Mouse (Mus musculus) spleen, postnatal 14 days (tissue): Measurements from ENCODE around the gene Aars.
A peak's percentile ranks its signal among the peaks of the same experiment; 100 is the strongest.
"Not testable (repeated sequence)": the region's sequence is repeated elsewhere in the genome, so short reads cannot be mapped to it uniquely, and the experiment has no call there.

Experiments
- DNase-seq, 2 experiments: peaks; one replicate each; pipeline ENCODE4 v3.0.0; 2021 to 2022; ENCODE audit warnings: low spot score in 2 of 2

The Aars gene

DNA sequence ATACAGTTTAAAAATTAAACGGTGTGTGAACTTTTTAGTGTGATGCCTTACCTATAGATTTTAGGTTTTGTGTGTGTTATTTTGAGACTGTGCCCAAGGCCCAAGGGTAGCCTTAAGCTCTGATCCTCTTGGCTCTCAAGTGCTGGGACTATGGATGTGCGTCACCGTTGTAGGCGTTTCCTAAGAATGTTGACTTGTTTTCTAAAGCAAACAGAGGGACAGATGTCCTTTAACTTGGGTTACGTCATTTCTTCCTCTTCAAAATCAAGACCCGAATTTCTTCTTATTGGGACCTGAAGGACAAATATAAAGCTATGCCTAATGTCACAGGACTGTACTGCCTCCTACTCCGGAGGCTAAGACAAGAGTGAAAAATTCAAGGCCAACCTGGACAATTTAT lies at the start of gene Aars:
TSS of gene Aars (plus strand) at position 229 of the 400 bp plus-strand sequence.
- no peak for DNase-seq

DNA sequence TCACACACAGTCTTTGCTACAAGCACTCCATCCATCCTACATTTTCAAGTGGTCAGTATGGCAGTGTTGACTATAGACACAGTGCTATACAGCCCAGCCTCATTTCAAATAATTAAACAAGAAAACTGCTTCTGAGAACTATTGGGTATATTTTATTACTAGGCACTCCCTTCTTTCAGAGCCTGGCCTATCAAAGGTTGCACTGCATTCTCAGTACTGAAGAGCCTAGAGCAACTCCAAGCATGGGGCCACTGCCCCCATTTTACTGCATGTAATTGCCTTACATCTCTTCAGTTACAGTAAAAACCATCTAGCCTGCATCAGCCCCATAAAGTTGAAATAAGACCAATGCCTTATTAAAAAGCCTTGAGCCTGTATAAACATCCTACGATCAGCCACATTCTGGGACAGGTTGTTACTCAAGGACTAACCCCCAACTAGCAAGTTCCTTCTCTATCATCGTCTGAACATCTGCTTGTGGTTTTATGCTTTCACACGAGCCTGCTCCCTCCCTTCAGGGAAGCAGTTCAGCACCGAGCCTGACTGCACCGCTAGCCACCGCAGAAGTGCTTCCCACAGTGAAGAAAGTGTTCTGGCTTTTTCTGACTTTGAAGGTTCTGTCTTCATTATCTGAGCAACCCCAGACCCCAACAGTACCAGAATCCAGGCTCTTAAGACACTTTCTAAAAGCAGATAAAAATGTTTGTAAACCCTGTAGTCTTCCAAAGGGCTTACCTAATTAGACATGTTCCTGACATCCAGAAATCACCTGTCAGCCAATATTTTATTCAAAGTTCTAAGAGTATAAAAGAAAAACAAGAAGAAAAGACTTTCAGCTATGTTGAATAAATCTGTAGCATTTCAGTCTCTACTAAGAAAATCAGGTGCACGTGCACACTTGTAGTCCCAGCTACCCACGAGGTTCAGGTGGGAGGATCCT lies 44.9 kb upstream of the Aars start:
- DNase-seq: no peak

DNA sequence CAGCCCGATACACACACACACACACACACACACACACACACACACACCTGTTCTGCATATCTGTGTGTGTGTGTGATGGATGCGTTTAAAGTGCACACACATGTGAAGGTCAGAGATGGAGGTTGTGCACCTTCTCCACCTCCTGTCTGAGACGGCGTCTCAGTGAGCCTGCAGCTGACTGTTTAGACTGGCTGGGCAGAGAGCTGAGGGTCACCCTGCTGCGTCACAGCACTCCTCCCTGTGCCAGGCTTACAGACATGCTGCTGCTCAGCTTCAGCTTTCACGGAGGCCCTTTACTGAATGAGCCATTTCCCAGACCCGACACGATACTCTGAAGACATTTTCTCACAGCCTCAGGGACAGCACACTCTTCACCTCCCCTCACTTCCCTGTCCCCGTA lies 42.9 kb upstream of the Aars start:
- DNase-seq: no peak

DNA sequence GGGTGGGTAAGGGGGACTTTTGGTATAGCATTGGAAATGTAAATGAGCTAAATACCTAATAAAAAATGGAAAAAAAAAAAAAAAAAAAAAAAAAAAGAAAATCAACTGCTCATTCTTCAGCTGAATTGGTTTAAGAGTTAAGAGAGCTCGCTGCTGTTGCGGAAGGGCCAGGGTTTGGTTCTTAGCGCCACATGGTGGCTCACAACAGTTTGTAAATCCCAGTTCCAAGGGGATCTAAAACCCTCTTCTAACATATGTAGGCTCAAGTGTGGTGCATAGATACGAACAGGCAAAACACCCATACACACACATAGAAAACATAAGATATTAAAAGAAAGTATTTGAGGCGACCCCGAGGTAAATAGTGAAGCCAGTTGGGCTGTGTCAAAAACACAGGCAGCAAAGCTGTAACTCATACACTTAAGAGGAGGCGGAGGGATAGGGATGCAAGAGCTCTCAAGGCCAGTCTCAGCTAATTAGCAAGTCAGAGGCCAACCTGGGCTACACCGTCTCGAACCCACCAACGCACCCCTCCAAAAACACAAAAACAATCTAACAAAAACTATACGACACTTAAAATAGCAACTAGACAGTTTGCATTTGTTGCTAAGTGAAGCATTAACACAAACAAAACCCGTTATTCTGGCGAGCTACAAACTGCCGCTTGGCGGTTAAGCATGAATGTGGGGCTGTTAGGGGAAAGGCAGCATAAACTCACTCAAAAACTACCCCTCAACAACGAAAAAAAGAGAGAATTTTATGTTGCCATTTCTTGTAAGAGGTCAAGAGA lies 36.1 kb upstream of the Aars start:
- no peak for DNase-seq

DNA sequence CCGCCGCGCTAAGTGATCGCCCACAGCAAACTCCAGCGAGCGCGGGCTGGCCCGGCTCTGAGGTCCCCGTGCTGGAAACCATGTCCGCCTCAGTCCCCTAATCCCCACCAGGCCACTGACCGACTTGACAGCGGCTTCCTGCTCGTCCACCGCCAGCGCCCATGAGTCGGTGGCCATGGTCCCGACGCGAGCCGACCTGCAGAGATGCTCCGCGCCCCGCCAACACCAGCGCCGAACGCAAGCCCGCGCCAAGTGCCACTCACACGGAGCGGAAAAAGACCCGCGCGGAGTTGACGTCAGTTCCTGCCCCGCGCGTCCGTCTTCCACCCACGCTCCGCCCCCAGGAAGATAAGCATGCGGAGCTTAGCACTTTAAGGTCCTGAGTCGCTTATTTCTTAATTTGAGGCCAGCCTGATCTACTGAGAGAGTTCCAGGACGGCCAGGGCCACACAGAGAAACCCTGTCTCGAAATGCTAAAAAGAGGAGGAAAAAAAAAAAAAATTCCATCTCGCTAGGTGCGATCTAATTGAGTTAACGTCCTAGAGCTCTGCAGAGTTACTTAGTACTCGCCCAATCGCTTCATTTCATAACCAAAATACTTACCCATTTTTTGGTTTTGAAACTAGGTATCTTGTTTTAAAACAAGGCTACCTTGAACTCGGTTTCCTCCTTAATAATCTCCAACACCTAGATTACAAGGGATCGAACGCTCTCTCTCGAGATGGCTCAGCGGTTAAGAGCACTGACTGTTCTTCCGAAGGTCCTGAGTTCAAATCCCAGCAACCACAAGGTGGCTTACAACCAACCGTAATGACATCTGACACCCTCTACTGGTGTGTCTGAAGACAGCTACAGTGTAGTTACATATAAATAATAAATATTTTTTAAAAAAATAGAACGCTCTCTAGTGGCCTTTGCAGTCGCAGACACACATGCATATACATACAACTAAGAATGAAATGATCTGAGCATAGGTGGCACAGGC lies 35.1 kb upstream of the Aars start, which contains the start of gene Ddx19a:
TSS of gene Ddx19a (minus strand) at position 254 of the 985 bp plus-strand sequence.
- DNase-seq: peak; percentile 76 to 81

DNA sequence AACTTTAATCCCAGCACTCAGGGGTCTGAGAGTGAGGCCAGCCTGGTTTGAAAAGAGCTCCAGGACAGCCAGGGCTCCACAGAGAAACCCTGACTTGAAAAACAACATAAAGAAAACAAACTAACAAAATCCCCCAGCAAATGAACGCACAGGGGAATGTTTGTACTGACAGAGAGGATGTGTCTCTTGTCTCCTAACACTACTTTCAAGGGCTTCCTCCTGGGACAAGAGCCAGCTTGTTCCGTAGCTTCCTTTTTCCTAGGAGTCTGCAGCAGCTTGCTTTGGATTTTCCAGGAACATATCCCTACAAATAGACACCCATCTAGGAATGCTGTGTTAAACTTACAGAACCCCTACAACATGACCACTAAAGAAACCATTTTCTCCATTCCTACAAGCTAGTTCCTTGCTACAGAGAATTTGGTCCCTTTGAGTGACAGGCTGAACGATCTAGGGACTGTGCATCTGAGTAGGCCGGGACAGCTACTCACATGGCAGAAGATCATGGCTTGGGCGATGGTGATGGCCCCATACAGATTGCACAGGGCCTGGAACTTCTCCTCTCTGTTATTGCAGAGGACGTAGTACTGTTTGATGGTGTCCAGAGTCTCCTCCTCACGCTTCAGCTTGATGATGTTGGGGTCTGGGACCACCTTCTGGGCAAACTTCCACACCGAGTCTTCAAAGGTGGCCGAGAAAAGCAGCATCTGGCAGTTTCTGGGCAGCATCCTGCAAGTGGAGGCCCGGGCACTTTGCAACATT lies 22.5 kb upstream of the Aars start:
- not testable (repeated sequence) for DNase-seq

DNA sequence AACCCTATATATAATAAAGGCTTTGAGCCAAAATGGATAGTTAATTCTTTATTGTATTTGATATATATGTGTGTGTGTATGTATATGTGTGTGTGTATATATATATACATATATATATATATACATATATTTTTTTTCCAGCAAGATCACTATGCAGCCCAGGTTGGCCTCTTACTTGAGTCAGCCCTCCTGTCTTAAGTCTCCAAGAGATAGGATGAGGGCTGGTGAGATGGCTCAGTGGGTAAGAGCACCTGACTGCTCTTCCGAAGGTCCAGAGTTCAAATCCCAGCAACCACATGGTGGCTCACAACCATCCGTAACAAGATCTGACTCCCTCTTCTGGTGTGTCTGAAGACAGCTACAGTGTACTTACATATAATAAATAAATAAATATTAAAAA lies 6.3 kb upstream of the Aars start:
- DNase-seq: not testable (repeated sequence)

DNA sequence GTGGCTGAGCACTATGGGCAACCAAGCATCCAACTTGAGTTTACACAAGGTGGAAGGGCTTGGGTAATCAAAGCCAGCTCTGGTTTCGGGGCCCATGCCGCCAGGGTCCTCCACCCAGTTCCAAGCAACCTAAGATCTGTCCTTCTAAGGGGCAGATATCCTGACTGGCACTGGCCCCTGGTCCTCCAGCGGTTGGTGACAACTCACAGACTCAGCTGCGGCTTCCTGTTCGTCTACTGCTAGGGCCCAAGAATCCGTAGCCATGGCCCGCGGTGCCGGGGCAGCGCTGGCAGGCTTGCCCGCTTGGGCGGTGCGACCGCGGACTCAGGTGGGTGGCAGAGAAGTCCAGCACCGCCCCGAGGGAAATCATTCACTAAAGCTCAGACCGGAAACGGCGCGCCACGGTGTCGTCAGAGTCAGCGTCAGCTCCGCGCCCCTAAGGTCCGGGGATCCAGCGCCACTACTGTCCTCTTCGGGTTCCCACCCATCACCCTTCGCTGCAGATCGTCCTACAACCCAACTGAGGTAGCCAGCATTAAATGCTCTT lies 5.5 kb upstream of the Aars start:
- DNase-seq: peak; percentile 70 to 77

DNA sequence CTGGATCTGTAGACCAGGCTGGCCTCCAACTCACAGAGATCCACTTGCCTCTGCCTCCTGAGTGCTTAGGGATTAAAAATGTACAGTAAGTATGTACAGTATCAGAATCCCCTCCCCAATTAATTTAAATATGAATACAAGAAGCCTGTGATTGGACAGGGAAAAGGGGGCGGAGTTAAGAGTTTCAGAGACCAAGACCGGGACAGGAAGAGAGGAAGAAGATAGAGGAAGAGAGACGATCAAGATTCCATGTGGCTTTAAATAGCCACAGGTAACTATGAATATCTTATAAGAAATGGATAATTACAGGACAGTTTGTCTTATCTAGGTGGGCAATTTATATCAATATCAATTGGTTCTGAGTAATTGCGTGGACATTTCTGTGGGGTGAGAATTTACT lies 3.4 kb upstream of the Aars start:
- DNase-seq: no peak

DNA sequence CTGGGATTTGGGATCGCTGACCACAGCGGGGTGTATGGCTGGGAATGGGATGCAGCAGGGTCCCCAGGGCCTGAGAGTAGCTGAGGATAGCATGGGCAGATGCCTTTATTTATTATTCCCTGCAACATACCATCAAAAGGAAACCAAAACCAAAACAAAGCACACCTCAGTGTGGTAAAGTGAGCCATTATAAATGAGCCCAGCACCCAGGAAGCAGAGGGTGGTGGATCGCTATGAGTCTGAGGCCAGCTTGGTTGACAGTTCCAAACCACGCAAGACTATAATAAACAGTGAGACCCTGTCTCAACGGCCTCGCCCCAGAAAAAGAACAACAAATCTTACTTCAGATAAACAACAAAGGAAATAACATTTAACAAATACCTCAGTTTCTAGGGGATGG lies 2.9 kb upstream of the Aars start:
- DNase-seq: no peak

DNA sequence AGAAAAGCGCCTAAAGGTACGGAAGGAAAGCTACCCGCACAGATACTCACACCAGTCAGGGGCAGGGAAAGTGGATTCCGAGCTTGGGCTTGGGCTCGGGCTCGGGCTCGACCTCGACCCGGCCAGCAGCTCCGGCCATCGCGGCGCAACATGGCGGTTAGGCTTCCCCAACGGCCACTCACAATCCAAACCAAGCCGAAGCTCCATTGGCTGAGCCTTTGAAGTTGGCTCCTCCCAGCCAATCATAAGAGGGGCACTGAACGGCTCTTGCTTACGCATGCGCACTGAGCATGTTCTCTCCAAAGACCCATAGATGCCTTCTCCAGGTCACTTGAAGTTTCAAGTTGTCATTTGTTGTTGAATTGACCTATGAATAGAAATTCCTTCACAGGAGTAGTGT lies 1.4 kb upstream of the Aars start, which contains the start of gene Ddx19b:
TSS of gene Ddx19b (minus strand) at position 180 of the 400 bp plus-strand sequence.
- no peak for DNase-seq

DNA sequence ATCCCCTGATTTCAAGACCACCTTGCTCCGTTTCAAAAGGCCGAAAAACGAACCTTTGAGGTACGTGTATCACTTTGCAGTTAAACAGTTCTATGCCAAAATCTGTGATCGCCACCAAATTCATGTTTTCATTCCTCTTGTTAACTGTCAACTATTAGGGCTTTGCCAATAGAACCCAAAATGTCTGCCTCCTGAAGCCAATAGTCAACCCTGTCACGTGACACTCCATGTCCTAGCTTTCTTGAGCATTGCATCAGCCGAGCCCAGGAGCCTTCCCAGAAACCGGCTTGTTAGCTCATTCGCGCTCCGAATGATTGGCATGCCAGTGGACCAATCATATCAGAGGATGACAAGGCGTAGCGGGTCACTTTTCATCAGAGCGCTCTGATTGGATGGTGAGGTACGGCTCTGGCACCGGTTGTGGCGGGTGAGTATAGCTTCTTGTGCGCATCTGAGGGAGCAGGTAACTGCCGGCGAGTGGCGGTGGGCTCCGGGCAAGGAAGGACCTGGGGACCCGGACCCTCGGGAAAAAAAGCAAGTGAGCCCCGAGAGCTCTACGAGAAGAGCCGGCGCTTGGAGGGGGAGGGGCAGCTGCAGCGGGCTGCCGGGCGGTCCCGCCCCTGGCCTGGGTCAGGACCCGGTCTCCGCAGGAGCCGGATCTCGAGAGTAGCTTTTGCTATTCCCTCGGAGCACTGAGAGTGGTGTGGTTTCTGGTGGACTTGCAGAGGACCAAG lies 705 bp downstream of the Aars start:
- DNase-seq: peak; percentile 84 to 93

DNA sequence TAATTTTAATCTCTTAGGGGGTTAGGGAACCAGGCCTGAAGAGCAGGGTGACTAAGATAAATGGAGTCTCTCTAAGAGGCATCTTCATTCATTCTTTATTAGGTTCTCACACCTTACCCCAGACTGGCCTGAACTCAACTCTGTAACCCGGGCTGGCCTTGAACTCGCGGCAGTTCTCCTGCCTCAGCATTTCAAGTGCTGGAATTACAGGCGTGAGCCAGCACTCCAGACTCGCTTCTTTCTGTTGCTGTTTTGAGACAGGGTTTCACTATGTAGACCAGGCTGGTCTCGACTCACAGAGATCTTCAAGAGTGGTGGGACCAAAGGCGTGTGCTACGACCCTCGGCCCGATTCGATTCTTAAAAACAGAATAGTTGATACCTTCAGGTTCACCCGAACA lies 1.3 kb downstream of the Aars start:
- DNase-seq: peak in 1 of 2 experiments; percentile 29

DNA sequence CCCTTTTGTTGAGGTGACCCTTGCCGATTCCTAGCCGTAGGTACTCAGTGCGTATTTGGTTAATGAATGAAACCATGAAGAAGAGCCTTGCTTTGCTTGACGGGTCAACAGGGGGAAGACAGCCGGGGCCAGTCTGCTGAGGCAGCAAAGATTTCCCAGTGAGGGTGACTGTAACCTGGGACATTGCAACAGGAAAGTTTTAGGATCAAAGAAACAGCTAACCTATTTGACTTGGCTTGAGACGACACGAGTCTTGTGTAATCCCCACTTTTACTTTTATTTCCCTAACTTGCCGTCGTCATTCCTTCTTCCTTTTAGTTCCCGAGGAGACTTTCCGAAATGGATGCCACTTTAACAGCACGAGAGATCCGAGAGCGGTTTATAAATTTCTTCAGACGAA lies 3.6 kb downstream of the Aars start:
- DNase-seq: no peak

DNA sequence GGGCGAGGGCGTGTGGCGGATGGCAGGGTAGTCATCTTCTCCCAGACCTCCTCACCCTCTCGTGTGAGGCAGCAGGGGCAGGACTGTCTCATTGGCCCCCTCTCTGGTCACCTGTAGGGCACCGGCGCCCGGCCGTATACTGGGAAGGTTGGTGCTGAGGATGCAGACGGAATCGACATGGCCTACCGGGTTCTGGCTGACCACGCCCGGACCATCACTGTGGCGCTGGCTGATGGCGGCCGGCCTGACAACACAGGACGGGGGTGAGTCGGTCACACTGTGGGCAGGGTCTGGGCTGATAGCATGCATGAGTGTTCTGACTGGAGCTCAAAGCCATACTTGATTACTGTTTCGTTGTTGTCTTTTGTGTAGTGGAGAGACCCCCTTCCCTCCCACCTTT lies 9.6 kb downstream of the Aars start:
- DNase-seq: no peak

DNA sequence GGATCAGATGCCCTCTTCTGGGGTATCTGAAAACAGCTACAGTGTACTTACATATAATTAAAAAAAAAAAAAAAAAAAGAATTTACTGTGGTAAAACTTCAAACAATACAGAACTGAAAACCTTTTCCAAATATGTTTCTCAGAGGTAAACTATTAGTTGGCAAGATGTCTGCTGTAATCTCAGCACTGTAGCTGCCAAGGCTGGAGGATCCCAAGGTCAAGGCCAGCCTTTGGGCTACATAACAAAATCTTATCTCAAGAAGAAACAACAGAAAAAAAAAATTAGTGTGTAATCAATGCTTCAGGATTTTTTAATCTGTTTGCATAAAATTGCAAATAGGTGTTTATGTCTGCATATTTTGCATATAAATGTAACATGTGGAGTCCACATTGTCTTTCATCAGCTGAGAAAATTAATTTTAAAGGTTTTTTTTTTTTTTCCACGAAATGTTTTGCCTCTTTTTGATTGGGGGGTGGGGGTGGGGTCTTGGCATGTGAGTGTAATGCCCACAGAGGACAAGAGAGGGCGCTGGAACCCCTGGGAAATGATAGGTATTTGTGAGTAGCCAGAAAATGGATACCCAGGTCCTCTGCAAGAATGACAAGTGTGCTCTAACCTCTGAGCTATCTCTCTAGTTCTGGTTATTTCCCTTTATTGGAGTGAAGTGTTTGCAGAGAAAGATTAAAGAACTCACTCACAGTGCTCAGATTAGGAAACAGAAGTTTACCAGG lies 11.2 kb downstream of the Aars start:
- DNase-seq: no peak

DNA sequence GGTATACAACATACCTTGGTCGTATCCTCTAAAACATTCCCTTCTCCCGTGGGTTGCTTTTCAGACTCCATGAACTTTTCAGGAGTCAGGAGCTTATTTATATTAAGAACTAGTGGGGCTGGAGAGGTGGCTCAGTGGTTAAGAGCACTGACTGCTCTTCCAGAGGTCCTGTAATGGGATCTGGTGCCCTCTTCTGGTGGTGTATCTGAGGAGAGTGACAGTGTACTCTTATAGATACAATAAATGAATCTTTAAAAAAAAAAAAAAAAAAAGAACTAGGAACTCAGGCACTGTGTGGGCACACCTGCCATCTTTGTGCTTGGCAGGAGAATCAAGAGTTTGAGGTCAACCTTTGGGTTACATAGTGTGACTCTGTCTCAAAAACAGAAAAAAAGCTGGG lies 15.8 kb downstream of the Aars start:
- DNase-seq: no peak

DNA sequence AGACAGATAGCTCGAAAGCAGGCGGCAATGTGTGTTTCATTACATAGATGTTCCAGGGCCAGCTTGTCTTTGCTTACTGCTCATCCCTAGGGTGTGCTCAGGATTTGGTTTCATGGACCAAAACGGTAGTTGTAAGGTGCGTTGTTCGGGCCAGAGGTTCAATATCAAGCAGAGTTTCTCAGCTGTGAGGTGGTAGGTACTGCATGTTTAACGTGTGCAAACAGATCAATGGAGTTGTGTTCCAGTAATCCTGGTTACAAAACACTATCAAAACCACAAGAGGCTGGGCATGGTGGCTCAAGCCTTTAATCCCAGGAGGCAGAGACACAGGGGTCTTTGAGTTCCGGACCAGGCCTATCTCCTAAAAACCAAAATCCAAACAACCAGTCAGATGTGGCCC lies 16.2 kb downstream of the Aars start:
- DNase-seq: no peak
